Mouse (Mus musculus) kidney, embryonic 14.5 days (tissue): Measurements from ENCODE around the gene Ctrc. TPM values are rescaled to one million over a fixed set of nuclear protein-coding genes. Genes with fewer than 3 reads are reported as not detected.

Experiments
- ATAC-seq: fragments of 200-750 bp; cut with Nextera tagmentation; 2 replicates; pipeline ENCODE4 v1.8.0; 2017; ENCODE audit warnings: moderate number of reproducible peaks, mild to moderate bottlenecking, moderate TSS enrichment, moderate library complexity; ENCODE audit not compliant: low FRiP score, low TSS enrichment
- H3K27ac ChIP-seq: fragments of 300-500 bp; sonication (generic); 2 replicates; pipeline ENCODE4 v1.5.1; 2014; ENCODE audit warnings: low read depth, mild to moderate bottlenecking, low read length, moderate library complexity, mixed read lengths
- H3K27me3 ChIP-seq: fragments of 300-500 bp; sonication (generic); 2 replicates; pipeline ENCODE4 v1.6.1; 2014; ENCODE audit warnings: mild to moderate bottlenecking, low read length; ENCODE audit not compliant: control insufficient read depth, insufficient read depth
- H3K36me3 ChIP-seq: fragments of 300-500 bp; sonication (generic); 2 replicates; pipeline ENCODE4 v1.6.1; 2014; ENCODE audit warnings: low read length, mixed read lengths; ENCODE audit not compliant: control insufficient read depth, insufficient read depth
- H3K4me1 ChIP-seq: fragments of 300-500 bp; sonication (generic); 2 replicates; pipeline ENCODE4 v1.6.1; 2014; ENCODE audit warnings: low read length, mixed read lengths; ENCODE audit not compliant: control insufficient read depth, insufficient read depth
- H3K4me2 ChIP-seq: fragments of 300-500 bp; sonication (generic); replicated peaks from 2 replicates; pipeline ENCODE4 v1.6.1; 2014; ENCODE audit warnings: low read depth, mild to moderate bottlenecking, low read length
- H3K4me3 ChIP-seq: fragments of 300-500 bp; sonication (generic); 2 replicates; pipeline ENCODE4 v1.5.1; 2014; ENCODE audit warnings: mild to moderate bottlenecking, low read length
- H3K9ac ChIP-seq: fragments of 300-500 bp; sonication (generic); 2 replicates; pipeline ENCODE4 v1.6.1; 2014; ENCODE audit warnings: low read depth, mild to moderate bottlenecking, low read length, moderate library complexity
- H3K9me3 ChIP-seq: fragments of 300-500 bp; sonication (generic); 2 replicates; pipeline ENCODE4 v1.6.1; 2016; ENCODE audit warnings: low read length; ENCODE audit not compliant: control insufficient read depth
- WGBS: fragments of 180-500 bp; shearing (Covaris S2); extraction: QIAGEN DNeasy Blood & Tissue Kit; methylation state at CpG from one replicate; pipeline ENCODE4 v1.1.7; 2014; 5-methylcytosine and 5-hydroxymethylcytosine counted together
- polyA plus RNA-seq: library from polyadenylated mRNA; unstranded; fragments of >200 nt; fragmentation: Nextera tagmentation; extraction: Ambion mirVana; gene quantifications from 2 replicates; pipeline ENCODE4 v1.2.1, GENCODE M21; 2014

The Ctrc gene
- polyA plus RNA-seq, 1 experiment from 2014 or later: not detected

DNA sequence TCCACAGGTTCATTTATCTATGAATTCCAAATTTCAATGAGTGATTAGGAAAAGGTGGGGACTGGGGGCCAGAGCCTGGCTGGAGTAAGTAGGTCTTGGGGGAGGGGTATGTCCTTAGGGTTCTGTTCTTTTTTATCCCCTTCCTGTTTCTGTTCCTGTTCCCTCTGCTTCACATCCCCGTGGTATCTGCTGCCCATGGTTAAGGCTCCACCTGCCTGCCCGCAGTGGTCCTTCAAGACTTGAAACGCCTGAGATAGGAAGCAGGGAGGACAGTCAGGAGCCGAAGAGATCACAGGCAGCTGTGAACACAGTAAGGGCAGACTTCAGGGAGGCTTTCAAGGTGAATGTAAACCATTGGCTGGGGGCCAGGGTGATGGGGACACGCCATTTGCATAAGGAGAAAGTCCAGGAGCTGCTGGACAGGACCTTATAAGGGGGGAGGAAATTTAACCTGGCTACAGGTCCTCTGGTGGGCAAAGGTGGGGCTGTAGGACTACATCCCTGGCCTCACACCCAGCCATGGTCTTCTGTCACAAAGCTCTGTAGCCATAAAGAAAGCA is 11.5 kb downstream of the Ctrc start:
- 61% methylated on average over 5 of the region's 5 CpGs for WGBS
- Histone ChIP-seq H3K9ac (no peak overlapping the region), H3K4me1 (no peaks in the 10 kb centered on the region), H3K27ac (no peak overlapping the region), H3K36me3 (no peaks in the 10 kb centered on the region), H3K9me3 (no peaks in the 10 kb centered on the region), H3K27me3 (no peaks in the 10 kb centered on the region), H3K4me2 (no peak overlapping the region), H3K4me3 (no peak overlapping the region)
- ATAC-seq: no peak

DNA sequence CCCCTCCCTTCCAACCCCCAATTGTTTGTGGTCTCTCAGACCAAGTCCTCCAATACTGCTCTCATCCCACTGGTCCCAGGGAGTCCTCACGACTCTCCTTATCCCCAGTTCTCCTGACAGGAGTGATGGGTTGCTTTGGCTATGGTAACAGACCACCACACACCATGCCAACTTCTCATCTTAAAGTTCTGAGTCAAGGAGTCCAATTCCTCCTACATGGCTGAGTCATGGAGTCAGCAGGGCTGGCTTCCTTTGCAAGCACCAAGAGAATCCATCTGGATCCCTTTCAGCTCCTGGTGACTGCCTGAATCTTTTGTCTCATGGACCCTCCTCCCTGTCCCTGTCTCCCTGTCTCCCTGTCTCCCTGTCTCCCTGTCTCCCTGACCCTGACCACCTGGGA is 12.2 kb downstream of the Ctrc start:
- Histone ChIP-seq H3K27me3 (no peaks in the 10 kb centered on the region), H3K4me3 (no peak overlapping the region), H3K27ac (no peak overlapping the region), H3K36me3 (no peaks in the 10 kb centered on the region), H3K9me3 (no peaks in the 10 kb centered on the region), H3K9ac (no peak overlapping the region), H3K4me1 (no peaks in the 10 kb centered on the region), H3K4me2 (no peak overlapping the region)
- no peak for ATAC-seq
- WGBS: 43% methylated on average over 1 of the region's 1 CpGs

DNA sequence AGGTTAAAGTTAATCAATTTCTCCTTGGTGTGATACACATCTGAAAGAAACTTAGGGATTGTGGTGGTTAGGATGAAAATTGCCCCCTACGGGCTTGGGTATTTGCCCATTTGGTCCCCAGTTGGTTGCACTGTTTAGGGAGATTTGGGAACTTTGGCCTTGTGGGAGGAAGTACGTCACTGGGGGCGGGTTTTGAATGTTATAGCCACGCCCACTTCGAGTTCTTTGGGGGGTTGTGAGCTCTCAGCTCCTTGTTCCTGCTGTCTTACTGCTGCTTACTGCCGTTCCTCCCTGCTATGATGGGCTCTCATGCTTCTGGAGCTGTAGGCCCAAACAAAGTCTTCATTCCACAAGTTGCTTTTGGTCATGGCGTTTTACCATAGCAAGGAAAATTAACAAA is 14.8 kb downstream of the Ctrc start:
- H3K36me3 ChIP-seq: no peaks in the 10 kb centered on the region
- no peak for ATAC-seq
- no peaks in the 10 kb centered on the region for H3K27me3 ChIP-seq
- no peak overlapping the region for H3K9ac ChIP-seq
- no peaks in the 10 kb centered on the region for H3K4me1 ChIP-seq
- H3K4me3 ChIP-seq: no peak overlapping the region
- 77% methylated on average over 7 of the region's 7 CpGs for WGBS
- H3K9me3 ChIP-seq: no peaks in the 10 kb centered on the region
- no peak overlapping the region for H3K4me2 ChIP-seq
- no peak overlapping the region for H3K27ac ChIP-seq

DNA sequence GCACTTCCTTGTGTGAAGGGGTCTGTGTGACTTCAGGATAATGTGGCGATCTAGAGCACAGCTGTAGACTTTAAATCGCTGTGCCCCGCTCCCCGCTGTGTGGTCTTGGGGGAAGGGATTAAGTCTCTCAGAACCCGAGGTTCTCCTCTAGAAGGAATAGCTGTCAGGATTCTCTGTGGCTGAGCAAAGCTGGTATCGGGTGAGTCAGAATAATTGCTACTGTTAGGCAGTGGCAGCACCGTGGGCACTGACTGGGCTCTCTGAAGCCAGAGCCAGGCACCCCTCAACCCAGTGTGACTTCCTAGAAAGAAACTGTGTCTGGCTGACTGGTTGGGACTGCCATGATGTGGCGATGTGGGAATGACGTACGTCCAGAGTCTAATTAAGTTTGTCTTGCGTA is 15.8 kb downstream of the Ctrc start:
- no peaks in the 10 kb centered on the region for H3K4me1 ChIP-seq
- no peak overlapping the region for H3K4me3 ChIP-seq
- H3K9me3 ChIP-seq: no peaks in the 10 kb centered on the region
- H3K27ac ChIP-seq: no peak overlapping the region
- H3K27me3 ChIP-seq: no peaks in the 10 kb centered on the region
- no peak for ATAC-seq
- H3K4me2 ChIP-seq: no peak overlapping the region
- WGBS: 60% methylated on average over 11 of the region's 11 CpGs
- no peak overlapping the region for H3K9ac ChIP-seq
- H3K36me3 ChIP-seq: no peaks in the 10 kb centered on the region

DNA sequence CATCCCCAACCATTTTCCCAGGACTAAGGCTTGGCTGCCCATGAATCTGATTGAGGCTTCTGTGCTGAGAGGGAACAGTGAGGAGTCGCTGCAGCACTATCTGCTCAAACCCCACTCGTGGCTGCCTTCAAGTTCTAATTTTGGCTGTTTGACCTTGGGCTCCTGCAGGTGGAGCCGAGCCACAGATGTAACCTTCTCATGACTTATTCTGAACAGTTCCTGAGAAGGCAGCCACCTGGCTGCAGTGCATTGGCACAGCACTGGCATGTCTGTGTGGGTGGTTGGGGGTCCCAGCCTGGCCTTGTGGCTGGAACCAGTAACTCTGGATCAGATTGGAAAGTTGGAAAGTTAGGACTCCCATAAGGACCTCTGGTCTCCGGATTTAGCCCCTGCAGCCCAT is 18.0 kb downstream of the Ctrc start:
- H3K9me3 ChIP-seq: no peaks in the 10 kb centered on the region
- no peak overlapping the region for H3K27ac ChIP-seq
- no peak overlapping the region for H3K9ac ChIP-seq
- ATAC-seq: no peak
- H3K4me3 ChIP-seq: no peak overlapping the region
- no peak overlapping the region for H3K4me2 ChIP-seq
- no peaks in the 10 kb centered on the region for H3K36me3 ChIP-seq
- H3K27me3 ChIP-seq: no peaks in the 10 kb centered on the region
- no peaks in the 10 kb centered on the region for H3K4me1 ChIP-seq
- 59% methylated on average over 4 of the region's 4 CpGs for WGBS

DNA sequence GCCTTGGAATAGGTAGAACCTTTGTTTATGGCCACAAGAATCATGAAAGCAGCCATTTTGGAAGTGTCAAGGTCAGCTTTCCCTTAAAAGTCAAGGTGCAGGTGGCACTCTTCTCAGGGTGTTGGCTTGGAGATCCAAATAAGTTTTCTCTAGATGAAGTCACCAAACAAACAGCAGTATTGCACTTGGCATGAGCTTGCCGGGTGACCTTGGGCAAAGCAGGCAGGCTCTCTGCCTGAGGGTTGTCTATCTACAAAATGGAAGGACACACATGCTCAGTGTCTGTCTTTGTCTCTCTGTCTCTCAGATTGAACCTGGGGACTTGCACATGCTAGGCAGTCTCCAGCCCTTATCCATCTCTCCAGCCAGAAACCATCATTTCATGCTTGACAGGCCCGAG is 18.8 kb downstream of the Ctrc start:
- 84% methylated on average over 2 of the region's 2 CpGs for WGBS
- H3K27ac ChIP-seq: no peak overlapping the region
- H3K27me3 ChIP-seq: no peaks in the 10 kb centered on the region
- no peaks in the 10 kb centered on the region for H3K9me3 ChIP-seq
- no peak for ATAC-seq
- H3K4me2 ChIP-seq: no peak overlapping the region
- H3K36me3 ChIP-seq: no peaks in the 10 kb centered on the region
- no peaks in the 10 kb centered on the region for H3K4me1 ChIP-seq
- no peak overlapping the region for H3K4me3 ChIP-seq
- H3K9ac ChIP-seq: no peak overlapping the region

DNA sequence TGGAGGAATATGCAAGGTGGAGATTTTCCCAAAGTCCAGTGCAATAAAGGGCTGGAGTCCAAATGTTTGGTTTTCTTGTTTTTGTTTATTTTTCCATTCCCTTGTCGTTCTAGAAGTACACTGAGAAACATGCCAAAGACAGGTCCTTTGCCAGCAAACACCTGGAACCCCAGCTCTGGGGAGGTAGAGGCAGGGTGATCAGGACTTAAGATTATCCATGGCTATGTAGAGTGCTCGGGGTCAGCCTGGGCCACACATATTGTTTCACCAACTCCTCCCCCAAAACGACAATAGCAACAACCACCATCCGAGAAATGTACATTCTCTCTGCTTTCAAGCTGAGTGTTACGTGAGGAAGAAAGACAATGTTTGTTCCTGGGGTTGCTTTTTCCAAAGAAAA is 20.1 kb downstream of the Ctrc start, which contains the start of gene Cela2a:
Gene Cela2a (minus strand): TSS at position 101 of the 400 bp plus-strand sequence.
- 75% methylated on average over 5 of the region's 5 CpGs for WGBS

DNA sequence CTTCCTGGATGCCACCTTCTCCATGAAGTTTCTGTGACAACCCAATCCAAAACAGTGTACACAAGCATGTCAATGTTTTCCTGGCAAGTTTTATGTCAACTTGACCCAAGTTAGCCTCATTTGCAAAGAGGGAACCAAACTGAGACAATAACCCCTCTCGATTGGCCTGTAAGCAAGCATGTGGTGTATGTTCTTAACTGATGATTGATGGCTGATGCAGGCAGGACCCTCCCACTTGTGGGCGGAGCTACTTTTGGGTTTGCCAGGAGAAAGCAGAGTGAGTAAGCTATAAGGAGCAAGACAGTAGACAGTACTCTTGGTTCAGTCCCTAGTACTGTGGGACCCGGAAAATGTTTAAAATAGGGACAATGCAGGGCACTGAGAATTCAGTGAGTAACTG is 23.2 kb downstream of the Ctrc start:
- no peak for ATAC-seq

More for the DNA sequence above, 20.1 kb downstream of the Ctrc start, which contains the start of gene Cela2a:
- no peak within 1 kb of the TSS for H3K9ac ChIP-seq
- no peak within 1 kb of the TSS for H3K4me2 ChIP-seq
- no peak within 1 kb of the TSS for H3K27ac ChIP-seq
- ATAC-seq: no peak
- no peaks in the 10 kb centered on the region for H3K9me3 ChIP-seq
- H3K4me1 ChIP-seq: no peaks in the 10 kb centered on the region
- no peaks in the 10 kb centered on the region for H3K27me3 ChIP-seq
- no peaks in the 10 kb centered on the region for H3K36me3 ChIP-seq
- no peak within 1 kb of the TSS for H3K4me3 ChIP-seq

DNA sequence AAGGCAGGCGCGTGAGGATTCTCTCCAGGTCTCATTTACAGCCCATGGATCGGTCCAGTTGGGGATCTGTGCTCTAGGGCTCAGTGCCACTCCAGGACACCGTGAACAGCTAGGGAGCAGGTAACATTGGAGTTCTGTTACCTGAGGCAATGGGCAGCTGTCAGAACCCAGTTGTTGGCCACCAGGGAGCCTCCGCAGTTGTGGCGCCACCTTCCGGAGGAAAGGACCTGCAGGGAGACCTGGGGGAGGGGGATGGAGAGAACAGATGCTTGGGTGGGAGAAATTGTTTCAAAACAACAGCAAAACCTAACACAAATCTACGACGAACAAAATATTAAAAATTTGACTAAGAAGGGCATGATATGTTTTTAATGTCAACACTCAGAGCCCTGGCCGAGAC is 24.1 kb downstream of the Ctrc start:
- ATAC-seq: no peak
- no peak overlapping the region for H3K4me3 ChIP-seq
- H3K27ac ChIP-seq: no peak overlapping the region
- H3K36me3 ChIP-seq: no peaks in the 10 kb centered on the region
- 77% methylated on average over 10 of the region's 10 CpGs for WGBS
- H3K27me3 ChIP-seq: no peaks in the 10 kb centered on the region
- no peak overlapping the region for H3K4me2 ChIP-seq
- H3K9me3 ChIP-seq: no peaks in the 10 kb centered on the region
- no peaks in the 10 kb centered on the region for H3K4me1 ChIP-seq
- no peak overlapping the region for H3K9ac ChIP-seq

More for the DNA sequence above, 23.2 kb downstream of the Ctrc start:
- Histone ChIP-seq H3K4me3 (no peak overlapping the region), H3K9ac (no peak overlapping the region), H3K4me2 (no peak overlapping the region), H3K27ac (no peak overlapping the region), H3K36me3 (no peaks in the 10 kb centered on the region), H3K9me3 (no peaks in the 10 kb centered on the region), H3K4me1 (no peaks in the 10 kb centered on the region), H3K27me3 (no peaks in the 10 kb centered on the region)
- 69% methylated on average over 3 of the region's 3 CpGs for WGBS
